Mouse (Mus musculus) layer of hippocampus, adult 18-20 months (tissue): Measurements from ENCODE around the gene Prr36. TPM values are rescaled to one million over a fixed set of nuclear protein-coding genes. Genes with fewer than 3 reads are reported as not detected.
"Not testable (repeated sequence)": the region's sequence is repeated elsewhere in the genome, so short reads cannot be mapped to it uniquely, and the experiment has no call there.

Experiments
- DNase-seq, 2 experiments: peaks; one replicate each; pipeline ENCODE4 v3.0.0; 2022; ENCODE audit warnings: low spot score in 2 of 2
- long read RNA-seq: library from polyadenylated mRNA; stranded (forward); transcript quantifications from one replicate; pipeline ENCODE4 v2.0.0, GENCODE M21; 2021
- total RNA-seq, 2 experiments: library from RNA; stranded (reverse); gene quantifications; 2 replicates each; pipeline ENCODE4 v1.2.3; 2021

Prr36 gene
- 10 to 100 TPM; 38.4 to 41.3 TPM for total RNA-seq
- long read RNA-seq, partial matches to known transcripts: 4 of 7 reads
- long read RNA-seq, other reads (novel, unspliced or antisense): 3 of 7 reads

DNA sequence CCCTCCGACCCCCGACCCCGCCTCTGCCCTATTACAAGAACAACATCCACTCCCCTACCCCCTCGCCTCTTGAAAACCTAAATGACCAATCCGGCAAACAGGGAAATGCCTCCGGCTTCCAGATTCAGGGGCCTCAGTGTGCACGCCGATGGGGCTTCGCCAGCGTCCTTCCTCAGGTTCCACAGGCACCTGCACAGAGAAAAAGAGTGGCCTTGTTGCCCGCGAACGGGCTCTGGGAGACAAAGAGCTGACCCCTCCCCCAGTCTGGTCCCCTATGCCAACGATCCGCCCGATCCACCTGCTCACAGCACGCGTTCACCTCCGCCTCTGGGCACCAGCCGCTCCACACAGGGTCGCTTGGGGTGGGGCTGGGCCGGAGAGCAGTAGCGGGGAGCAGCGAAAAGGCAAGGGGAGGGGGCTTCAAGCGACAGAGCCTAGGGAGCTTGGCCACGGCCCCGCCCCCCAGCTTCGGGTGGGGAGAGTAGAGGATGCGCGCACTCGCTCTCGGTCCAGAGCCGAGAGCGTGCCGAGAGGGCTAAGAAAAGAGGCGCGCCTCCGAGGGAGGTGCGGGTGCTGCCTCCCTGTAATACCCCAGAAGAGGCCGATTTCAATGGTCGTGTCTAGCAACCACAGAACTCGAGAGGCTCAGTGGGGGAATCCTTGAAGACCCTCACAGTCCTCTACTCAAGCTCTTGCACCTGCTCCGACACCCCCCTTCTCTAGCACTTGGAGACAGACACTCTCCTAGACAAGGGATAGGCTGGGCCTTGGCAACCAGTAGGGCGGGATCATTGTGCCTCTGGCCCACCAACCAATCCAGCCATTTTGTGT is at the start of gene Prr36:
Prr36 (minus strand) TSS at position 669 of the 831 bp plus-strand sequence.
- peak in 1 of 2 experiments; percentile 69 for DNase-seq

DNA sequence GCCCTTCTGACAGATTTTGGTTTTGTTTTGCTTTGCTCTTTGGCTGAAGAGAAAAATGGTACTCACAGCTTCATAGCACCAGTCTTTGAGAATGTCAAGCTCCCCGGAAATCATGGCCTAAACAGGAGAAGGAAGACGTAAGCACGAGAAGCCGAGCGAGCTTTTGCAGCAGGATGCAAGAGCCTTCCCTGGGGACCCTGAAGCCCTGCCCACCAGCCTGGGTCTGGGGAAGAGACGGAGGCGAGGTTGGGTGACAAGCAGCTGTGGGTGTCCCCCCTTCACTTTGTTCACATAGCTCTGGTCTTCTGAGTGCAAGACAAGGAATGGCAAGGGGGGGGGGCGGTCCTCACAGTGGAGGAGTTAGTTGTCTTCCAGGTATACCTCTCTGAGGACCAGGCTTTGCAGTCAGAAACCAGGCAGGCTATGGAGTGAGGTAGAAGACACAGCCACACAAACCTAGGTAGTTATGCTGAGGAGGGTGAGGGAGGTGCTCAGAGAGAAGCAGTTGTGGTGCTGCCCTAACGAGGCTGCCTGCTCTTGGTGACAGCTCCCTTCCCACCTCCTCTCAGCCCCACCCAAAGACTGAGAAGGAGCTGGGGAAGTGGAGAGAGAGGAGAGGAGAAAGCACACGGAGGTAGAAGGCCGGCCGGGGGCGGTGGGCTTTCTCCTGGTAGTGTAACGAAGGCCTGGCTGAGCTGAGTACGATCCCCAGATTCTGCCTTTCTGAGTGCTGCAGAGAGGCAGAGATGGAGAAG is 48.1 kb upstream of the Prr36 start:
- DNase-seq: no peak

DNA sequence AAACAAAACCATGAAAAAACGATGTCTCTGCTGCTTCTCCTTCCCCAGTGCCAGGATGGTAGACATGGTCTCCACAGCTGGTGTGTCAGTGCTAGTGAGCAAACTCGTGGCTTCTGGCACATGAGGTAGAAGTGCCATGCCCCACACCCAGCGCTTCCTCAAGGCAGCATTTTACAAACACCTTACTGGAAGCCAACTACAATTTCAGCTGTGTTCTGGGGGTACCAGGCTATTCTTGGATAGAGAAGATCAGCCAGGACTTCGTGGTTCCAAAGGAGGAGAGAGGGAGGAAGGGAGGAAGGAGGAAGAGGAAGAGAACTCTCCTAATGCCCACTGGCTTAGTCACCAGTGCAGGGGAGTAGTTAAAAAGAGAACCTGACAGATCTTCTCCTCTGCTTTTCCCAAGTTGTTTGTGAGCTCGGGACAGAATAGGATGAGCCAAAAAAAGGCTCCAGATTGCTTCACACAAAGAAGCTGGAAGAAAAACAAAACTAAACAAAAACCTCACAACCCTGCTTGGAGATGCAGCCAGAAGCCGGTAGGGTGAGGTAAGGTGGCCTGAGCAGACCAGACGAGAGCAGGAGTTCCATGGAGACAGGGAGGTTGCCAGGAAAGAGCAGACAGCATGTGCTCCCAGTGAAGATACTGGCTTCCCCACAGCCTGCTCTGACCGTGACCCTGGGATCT is 46.0 kb upstream of the Prr36 start:
- DNase-seq: no peak

DNA sequence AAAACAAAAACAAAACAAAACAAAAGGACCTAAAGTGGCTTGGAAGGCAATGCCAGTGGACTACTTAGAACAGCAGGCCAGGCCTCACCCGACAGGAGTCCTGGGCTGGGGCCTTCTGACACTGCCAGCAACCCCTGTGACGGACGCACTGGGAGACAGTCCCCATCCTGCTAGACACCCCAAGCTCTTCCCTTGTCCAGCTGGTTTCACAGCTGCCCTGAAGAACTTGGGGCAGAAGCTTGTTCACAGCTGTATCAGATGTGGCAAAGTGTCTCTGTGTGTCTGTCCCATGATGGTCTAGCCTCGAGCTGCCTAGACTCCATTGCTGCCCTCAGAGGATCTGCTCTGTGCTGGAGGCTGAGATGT is 42.5 kb upstream of the Prr36 start:
- no peak for DNase-seq

DNA sequence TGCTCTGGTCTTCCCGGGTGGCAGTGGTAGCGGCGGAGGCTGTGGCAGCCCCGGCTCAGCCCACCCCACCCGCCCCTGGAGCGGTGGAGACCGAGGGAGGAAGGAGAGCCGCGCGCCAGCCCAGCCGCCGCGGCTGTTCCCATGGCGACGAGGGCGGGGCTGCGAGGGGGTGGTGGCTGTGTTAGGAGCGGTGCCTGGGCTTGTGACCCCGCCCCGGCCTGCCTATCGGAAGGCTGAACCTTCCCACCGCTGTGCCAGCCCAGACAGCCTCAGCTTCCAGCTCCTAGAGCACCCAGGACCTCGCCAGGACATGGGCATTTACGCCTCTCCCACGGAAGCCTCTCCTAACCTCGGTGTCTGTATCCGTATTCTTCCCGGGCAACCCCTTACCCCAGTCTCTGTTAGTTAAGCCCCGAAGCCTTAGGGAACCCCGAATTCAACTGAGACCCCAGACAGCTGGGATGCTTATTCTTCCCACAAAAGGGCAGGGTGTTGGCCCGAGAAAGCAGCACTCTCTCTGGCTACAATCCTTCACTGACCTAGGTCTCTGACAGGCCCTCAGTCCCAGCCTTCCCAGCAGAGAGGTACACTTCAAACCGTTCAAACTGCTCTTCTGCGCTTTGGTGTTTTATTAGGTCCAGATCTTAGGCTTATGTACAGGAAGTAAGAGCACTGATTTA is 42.0 kb upstream of the Prr36 start, which contains the start of gene Ctxn1:
Ctxn1 (minus strand) TSS at position 150 of the 680 bp plus-strand sequence.
- peak; percentile 93 to 96 for DNase-seq

DNA sequence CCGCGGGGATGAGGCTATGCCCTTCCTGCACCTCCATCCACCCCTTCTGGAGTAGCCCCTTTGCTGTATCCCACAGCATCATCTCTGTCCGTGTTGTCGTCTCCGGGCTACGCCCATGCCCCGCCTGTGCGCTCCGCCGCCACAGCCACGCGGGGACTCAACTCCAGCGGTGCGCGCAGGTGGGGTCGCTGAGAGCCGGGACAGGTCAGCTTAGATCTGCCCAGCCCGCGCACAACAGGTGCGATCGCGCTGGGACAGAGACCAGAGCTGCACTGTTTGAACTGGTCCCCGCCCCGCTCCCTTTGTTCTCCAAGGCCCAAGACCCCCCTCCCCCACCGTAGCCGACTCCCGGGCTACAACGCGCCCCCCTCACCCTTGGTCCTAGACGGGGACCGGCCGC is 41.4 kb upstream of the Prr36 start:
- DNase-seq: peak in 1 of 2 experiments; percentile 56

DNA sequence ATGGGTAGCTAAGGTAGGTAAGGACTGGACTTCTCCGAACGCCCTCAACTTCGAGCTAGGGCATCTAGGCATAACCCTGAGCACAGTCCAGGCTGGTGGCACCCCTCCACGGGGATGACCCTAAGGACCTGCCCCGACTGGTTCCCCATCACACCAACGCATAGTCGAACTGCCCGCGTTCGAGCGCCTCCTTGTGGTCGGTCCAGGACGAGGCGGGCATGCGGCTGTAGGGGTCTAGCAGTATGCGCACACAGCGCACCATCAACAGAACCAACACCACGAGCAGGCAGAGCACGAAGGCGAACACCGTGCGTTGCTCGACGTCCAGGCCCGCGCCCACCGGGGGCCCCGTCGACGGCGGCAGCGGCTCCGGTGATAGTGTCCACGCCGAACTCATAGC is 41.0 kb upstream of the Prr36 start:
- DNase-seq: peak; percentile 81 to 87

DNA sequence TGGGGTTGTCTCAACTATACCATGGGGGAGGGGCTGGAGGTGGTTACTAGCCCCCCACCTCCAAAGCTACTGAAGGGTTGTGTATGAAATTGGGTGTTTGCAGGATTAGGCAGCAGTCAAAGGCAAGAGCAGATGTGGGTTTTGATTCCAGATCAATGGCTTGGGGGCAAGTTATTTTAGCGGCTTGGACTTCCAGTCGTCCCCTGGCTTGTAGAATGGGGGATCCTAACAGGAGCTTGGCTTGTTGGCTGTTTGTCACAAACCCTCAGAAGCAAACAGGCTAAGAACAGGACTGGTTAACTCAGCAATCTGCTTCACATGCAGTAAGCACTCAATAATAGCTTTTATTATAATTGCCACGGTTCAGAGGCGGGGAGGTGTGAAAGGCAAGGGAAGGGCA is 40.1 kb upstream of the Prr36 start:
- peak in 1 of 2 experiments; percentile 52 for DNase-seq

DNA sequence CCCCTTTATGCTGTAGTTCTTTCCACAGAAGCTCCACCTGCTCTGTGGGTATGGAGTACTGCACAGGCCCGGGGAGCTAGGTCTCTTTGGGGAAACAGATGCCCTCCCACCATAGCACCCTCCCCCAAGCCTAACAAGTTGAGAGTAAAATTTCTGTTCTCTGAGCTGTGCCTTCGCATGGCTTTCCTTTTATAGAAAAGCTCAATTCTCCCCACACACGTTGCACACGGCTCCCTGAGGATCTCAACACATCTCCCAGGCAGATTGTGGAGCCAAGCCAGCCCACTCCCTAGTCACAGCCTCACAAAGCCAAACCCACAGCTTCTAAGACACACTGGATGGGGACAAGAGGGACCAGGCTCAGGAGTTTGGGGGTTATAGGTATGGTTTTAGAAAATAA is 39.7 kb upstream of the Prr36 start:
- peak; percentile 87 to 93 for DNase-seq

DNA sequence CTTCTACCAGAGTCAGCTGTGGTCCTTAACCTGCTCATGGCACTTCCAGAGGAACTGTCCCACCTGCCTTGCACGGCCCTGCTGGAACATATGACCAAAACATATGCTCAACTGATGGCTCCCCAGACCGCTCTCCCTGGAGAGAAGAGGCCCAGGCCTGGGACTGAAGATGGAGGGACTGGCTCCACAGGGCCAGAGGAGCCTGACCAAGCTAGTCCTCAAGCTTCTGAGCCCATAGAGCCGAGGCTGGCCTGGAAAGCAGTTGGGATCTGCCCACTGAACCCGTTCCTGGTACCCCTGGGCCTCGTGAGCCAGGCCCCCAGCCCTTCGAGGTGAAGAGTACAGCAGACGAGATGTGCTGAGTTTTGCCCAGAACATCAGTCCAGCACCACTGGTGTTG is 38.2 kb upstream of the Prr36 start:
- not testable (repeated sequence) for DNase-seq

DNA sequence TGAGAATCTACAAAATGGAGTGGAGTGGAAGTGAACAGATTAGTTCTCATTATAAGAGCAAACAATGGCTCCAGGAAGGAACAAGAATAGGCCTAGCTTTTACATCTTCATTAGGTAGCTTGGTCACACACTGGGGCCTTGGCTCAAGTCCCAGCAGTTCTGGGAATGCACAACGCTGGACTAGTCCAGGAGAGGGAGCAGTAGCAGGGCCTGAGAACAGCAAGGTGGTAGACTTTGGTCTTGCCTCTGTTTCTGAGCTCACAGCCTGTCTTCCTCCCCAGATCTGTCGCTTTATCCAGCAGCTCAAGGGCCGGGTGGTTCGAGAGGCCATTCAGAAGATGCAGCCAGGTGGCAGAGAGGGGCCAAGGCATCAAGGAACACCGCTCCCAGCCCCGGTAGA is 36.7 kb upstream of the Prr36 start:
- DNase-seq: peak in 1 of 2 experiments; percentile 70

DNA sequence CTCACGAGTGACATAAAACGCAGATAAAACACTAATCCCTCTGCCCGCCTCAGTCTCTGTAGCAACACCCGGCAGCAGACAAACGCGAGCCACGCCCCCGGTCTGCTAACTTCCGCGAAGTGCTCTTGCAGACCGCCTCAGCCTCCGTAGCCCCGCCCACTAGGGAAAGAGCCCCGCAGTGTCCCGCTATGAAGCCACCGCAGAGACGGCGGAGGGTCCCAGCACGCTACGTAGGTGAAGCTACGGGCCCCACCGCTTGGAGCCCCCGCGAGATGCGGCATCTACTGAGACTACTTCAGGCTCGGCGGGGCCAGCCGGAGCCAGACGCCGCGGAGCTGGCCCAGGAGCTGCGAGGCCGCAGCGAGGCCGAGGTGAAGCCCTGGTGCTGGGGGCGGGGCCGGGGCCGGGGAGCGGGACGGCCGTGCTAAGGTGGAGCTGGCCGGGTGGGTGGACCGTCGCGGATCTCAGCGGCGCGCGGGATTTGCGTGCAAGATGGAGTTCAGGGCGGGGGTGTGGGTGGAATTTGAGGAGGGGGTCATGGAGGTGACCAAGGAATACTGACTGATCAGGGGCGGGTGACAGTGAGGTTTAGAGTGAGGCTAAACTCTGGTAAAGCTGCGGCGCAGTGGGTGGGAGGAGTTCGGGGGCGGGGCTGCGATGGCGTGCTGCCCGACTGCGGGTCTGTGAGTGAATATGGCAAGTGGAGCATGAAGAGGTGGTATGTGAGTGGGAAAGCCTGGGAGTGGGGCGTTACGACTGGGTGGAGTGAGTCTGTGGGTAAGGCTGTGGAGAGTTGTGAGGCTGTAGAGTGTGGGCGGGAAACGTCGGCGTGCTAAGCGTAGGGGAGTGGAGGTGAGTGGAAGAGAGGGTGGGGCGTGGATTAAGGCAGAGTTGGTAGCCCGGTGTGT is 35.9 kb upstream of the Prr36 start, which contains the start of gene Snapc2:
Snapc2 (plus strand) TSS at position 147 of the 908 bp plus-strand sequence.
- DNase-seq: peak; percentile 93 to 96

DNA sequence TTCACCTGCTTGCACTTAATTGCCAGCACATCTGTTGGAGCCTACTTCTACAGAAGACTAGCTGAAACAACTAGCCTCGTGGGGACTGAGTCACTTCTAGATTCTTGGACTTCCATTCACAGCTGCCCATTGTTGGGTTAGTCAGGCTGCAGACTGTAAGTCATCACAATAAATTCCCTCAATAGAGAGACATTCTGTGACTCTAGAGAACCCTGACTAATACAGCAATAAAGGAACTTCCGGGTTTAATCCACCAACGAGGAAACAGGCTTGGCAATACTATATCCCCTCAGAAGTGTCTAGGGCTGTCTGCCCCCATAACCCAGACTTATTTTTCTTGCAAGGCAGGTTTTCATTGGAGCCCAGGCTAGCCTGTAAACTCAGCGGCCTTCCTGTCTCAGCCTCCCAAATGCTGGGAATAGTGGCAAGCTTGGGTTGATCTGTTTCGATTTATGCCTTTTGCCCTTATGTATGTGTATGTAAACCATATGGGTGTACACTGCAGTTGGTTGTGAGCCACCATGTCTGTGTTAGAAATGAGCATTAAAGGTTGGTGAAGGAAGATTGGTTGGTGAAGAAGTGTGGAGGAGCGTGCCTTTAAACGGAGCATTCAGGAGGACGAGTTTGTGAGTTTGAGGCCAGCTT is 35.0 kb upstream of the Prr36 start:
- DNase-seq: no peak

DNA sequence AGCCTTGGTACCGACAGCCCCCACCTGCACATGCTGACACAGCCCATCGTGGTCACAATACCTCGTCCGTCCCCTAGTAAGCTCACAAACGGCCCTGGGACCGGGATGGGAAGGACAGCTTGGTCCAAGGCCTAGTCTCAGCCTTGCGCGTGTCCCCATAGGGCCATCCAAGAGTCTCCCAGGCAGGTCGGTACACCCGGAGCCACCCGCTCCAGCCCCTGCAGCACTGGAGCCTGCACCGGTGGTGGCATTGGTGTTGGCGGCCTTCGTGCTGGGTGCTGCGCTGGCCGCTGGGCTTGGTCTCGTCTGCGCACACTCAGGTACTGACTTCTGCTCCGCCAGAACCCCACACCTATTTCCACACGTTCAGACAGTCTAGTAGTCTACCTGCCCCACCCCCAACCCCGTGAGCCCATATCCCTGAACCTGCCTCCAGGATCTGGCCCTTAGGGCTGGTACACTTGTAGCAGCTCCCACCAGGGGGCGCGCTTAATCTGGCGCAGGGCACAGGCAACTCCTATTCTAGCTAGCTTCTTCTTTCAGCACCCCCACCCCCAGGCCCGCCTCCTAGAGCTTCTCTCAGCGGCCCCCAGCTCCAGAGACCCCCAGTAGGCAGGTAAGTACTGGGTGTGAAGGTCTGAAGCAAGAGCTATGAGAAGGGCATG is 33.2 kb upstream of the Prr36 start:
- DNase-seq: peak; percentile 80 to 91

DNA sequence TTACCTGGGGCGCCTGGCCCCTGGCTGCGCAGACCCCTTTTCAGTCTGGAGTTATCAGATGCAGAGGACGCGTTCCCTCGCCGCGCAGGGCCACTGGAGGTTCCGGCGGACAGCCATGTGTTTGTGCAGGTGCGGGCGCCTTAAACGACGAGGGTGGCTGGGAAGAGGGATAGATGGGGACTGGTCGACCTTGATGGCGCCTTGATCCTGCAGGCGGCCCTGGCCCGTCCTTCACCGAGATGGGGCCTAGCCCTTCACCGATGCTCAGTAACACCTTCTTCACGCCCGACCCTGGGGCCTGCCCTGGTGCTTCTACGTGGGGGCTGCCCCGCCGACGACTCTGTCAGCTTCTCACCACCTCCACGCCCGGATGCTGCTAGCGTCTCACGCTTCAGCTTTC is 32.0 kb upstream of the Prr36 start:
- no peak for DNase-seq

DNA sequence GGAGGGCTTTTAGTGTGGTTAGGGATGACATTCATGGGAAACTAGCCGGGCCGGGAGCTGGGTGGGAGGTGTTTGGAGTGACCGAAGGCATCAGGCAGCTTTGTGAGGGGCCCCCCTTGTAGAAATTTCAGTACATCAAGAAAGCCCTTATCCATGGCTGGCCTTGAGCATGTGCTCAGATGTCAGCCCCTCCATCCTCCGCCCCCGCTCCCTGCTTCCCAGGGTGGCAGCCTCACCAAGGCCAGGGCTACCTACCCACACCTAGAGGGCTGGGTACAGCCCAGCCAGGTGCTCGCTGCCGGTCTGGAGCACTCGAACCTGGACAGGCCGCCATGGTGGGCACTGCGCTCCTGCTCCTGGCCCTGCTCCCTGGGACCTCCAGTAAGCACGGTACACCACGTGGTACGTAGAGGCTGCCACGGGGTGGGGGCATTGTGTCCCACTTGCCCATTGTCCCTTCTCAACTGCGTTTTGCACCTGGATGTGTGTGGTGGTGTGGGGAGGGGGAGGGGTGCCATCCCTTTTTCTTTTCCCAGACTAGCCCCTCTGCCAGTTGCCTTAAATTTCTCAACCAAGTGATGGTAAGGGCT is 30.8 kb upstream of the Prr36 start, which contains the start of gene Tgfbr3l:
Tgfbr3l (plus strand) TSS at position 264 of the 590 bp plus-strand sequence.
- no peak for DNase-seq

DNA sequence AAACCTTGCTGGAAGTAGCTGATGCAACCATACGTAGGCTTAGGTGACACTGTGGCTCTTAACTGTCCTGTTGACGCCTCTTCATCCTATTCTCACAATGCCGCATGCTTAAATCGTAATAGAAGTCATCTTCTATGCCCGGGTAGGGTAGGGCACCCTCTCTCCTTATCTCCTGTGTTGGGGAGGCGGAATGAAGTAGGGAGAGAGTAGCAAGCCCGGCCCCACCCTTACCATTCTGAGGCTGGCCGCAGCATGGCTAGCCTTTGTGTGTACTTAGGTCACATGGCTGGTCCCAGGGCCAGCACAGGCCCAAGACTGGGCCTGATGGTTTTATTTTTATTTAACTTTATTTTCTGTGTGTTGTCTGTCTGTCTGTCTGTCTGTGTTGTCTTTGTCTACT is 30.0 kb upstream of the Prr36 start:
- DNase-seq: no peak

DNA sequence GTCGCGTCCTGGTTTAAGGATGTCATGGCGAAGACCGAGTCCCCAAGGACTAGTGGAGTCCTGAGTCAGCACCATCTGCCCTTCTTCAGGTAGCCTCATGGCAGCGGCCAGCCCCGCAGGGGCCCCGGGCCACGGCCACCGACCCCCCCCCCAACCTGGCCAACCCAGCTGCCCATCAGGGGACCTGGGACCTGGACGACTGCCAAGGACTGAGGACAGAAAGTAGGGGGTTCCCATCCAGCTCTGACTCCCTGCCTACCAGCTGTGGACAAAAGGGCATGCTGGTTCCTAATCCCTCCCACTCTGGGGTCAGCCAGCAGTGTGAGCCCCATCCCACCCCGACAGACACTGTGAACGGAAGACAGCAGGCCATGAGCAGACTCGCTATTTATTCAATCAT is 28.5 kb upstream of the Prr36 start:
- no peak for DNase-seq
